Mouse (Mus musculus) heart, postnatal 4 days (tissue): Measurements from ENCODE around the gene Nrbp1. TPM values are rescaled to one million over a fixed set of nuclear protein-coding genes. Genes with fewer than 3 reads are reported as not detected.

Source experiments
- DNase-seq: peaks from one replicate; pipeline ENCODE4 v3.0.0; 2021
- total RNA-seq, 2 experiments: library from RNA; stranded (reverse); gene quantifications; 2 replicates each; pipeline ENCODE4 v1.2.3; 2021

Nrbp1 gene
- total RNA-seq, 2 experiments from 2014 or later = 88.1 to 90.0 TPM

DNA sequence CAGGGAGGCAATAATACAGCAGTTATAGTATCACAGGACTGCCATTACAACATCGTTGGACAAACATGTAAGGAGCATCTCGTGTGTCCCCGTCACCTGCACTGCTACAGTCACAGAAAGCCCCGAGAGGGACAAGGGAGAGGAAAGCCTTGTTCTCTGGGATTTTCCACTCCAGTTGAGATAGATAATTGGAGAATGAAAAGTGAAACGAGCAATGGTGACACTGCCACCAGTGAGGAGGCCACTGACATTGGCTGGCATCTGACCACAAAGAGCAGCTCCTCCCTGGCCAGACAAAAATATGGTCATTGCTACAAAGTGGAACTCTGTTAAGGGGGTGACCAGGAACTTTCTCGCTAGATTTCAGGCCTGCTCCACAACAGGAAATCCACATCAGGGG is 27.0 kb downstream of the Nrbp1 start:
- DNase-seq = no peak

DNA sequence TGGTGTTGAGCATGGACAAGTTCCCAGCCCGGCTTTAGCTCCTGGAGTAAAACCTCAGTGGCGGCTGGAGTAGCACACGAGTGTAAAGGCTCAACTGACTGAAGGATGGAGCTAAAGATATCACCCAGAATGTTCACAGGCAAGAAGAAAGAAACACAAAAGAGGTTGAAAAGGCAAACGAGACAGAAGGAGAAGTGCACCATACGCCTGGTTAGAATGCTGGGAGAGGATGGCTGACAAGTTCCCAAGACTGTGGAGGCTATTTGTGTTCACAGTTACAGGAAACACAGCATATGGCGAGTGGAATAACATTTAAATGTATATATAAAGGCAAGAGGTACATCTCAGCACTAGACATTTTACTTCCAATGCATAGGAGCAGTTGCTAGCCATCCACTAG is 32.4 kb downstream of the Nrbp1 start:
- no peak for DNase-seq

DNA sequence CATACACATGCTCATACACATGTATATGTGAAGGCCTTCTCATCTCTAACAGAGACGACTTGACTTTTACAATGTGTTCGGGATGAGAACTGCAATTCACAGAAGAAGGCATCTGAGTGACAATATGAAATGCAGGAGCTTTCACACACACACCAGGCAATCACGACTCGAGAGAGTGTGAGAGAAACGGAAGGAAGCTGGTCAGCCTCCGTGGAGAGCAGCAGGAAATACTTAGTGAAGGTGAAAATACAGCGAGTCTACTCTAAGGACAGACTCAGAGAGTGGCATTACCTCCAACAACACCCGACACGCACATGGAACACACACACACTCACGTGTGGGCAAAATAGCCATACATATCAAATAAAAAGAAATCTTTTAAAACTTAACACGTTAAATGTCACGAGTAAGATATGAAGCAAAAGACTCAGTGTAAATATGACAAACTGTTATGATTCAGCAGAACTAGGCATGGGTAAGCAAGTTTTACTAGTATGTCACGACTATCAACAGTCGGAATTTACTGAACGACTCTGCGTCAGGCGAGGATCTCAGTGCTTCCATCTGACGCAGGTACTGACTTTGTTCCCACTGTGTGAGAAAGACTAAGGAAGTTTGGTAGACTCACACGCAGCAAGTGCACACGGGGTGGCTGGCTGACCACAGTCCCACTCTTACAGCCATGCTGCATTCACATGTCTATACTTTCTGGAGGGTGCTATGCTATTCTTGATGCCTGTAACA is 38.8 kb downstream of the Nrbp1 start:
- no peak for DNase-seq

DNA sequence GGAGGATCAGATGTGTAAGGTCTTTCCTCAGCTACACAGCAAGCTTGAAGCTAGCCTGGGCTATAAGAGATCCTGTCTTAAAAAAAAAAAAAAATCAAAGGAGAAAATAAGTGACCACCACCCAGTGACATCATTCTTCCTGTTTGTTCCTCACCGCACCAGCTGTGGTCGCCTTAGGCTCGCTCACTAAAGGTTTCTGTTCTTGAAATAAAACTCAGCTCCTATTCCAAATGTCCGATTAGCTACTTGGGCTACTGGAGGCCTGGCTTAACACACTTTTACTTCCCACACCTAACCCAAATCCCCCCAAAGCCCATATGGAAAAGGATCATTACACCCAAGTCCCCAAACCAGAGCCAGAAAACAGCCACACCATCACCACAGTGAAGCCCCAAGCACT is 47.6 kb downstream of the Nrbp1 start:
- no peak for DNase-seq

DNA sequence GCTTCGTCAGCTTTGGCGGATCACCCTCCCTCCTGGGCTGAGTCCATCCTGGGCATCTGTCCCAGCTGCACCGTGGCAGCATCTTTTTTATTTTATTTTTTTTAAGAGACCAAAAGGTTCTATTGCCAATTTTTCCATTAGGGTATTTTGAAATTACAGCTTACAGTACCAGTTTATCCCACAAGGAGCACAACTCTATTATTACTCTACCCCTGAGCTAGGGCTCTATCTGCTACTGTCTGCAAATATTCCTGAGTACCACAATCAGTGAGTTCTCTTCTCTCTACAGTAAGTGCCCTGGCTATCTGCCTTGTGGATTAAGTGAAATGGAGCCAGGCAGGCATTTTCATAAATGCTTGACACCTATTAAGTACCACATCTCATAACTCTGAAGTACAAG is 48.0 kb downstream of the Nrbp1 start:
- no peak for DNase-seq

DNA sequence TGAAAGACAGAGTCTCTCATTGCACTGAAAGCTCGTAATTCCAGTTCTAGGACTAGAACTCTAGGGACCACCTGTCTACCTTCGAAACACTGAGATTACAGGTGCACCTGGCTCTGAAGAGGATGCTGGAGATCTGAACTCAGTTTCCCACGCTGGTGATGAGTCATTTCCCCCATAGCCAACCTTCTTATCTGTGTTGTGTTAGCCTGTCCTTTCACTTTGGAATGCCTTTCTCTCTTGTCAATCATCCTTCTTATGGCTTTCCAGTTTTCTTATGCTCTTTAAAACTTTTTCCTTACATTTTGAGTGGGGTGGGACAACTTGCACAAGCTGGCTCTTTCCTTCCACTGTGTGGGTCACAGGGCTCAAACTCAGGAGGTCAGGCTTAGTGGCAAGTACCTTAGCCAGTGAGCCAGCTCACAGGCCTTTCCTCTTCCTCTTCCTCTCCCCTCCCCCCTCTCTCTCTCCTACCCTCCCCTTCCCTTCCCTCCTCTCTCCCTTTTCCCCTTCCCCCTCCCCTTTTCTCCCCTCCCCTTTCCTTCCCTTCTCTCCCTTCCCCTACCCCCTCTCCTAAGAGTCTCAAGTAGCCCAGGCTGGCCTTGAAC is 49.1 kb downstream of the Nrbp1 start:
- DNase-seq = no peak

DNA sequence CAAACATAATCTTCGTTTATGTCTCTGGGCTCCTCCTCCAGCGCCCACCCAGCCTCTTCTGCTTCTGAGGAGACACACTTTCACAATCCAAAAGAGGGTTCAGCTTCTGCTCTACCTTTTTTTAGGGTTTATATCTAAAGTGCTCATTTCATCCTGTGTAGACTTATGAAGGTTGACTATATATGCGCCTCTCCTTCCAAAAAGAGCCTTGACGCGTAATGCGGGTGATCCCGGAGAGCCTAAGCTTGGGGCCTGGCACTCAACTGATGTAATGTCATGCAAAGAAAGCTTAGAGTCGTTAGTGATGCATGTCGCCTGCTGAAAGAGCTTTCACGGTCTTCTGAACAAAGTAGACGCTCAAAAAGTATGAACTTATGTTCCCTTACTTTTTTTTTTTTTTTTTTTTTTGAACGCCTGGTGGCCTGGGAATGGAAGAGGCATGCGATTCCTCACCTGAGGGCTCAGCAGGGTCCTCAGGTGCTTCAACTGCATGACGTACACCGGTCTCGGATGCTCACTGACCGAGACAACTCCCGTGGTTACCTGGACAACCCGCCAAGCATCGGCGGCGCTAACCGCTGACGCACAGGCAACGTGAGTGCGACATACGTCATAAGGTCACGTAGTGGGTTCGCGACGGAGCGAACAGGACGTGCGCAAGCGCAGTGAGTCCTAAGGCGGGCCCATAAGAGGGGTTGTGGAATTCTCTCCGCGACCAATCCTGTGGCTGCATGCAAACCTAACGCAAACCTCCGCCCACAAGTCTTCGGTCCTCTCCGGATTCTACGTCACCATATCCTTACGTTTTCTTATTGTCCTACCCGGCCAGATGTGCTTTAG is 50.1 kb downstream of the Nrbp1 start, which contains the start of gene Ift172:
TSS of gene Ift172 (minus strand) at position 596 of the 840 bp plus-strand sequence.
- DNase-seq = peak; percentile 97

DNA sequence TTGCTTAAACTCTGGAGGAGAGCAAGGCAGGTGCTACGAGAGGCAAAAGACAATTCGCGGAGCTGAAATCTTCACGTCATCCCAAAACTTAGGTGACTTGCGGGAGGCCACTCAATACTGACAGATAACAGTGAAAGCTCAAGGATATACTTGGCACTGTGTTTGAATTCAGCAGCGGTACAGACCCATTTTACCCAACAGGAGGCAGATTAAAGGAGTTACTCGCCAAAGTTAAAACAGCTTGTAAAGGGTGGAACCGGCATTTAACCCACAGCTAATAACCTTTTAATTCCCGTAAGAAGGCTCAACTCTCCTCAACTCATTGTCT is 50.7 kb downstream of the Nrbp1 start:
- DNase-seq = no peak

DNA sequence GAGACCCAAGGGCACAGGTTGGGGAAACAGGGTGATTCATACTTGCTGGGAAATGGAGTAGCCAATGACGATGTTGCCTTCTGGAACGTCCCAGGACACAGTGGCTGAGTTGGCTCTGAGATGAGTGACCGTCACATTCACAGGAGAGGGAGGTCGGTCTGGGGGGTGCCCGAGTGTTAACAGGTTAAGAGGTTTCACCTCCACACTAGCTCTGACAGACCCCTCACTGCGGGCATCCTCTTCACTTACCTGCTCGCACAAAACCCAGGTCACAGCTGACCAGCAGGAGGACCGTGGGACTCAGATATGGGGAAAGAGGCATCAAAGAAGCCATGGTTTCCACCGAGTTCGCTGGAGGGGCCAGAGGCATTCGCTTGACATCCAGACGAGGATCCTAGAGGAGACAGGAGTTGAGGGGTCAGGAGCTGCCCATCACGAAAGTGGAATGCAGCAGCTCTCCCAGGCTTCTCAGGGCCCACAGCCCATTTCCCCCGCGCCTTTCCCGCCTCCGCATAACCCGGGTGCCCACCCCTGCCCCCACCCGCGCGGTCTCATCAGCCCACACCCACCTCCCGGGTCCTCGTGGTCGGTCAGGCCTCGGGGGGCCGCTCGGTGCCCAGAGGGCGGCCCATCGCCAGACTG is 54.4 kb downstream of the Nrbp1 start:
- DNase-seq = peak; percentile 10

DNA sequence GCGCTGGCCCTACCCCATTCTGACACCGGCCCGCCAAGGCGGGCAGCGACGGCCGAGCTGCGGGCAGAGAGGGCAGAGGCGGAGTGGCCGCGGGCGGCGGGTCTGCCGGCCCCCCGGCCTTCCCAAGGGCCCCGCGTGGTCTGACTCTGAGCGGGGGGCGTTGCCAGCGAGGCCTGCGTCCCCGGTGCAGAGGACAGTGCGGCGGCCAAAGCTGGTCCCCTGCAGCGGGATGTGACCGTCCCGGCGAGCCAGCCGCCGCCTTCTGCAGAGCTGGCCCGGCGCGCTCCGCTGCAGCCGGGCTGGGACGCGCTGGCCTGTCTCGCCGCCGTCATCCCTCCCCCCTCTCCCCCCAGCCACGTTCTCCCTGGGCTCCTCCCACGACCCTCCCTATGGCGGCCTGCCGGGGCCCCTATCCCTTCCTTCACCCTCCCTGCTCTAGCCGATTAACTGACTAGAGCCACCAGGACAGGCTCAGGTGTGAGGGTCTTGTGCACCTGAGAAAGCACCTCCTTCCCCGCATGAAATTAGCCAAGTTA is 55.0 kb downstream of the Nrbp1 start, which contains the start of gene Fndc4:
TSS of gene Fndc4 (minus strand) at position 475 of the 536 bp plus-strand sequence.
- DNase-seq = peak; percentile 43

DNA sequence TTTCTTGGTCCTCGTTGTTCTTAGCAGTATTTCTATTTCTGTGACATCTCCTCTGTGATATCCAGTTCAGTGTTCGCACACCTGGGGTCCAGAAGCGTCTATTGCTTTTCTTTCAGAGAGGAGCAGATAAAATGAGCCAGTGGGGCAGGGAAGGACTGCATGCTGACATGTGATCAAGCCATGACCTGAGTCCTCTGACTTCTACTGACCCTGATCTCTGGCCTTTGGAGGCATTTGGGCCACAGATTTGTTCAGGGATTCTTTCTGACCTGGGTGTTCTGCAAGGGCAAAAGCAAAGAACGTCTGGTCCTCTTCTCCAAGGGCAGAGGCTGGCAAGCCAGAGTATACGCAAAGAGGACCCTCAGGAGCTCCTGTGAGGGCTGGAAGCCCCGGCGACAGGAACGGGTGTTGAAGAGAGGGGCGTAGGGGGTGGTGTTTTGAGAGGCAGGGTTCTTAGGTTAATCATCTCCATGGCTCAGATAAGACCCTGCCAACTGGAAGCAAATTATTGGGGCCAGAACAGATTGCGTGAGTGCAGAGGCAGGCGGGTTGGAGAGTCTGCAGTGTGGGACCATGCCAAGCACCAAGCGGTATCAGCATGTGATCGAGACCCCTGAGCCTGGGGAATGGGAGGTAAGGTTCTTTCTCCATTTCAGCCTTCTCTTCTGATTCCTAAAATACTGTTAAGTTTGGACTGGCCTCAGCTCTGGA is 56.5 kb downstream of the Nrbp1 start, which contains the start of gene Gckr:
TSS of gene Gckr (plus strand) at position 397 of the 711 bp plus-strand sequence.
- DNase-seq = no peak

DNA sequence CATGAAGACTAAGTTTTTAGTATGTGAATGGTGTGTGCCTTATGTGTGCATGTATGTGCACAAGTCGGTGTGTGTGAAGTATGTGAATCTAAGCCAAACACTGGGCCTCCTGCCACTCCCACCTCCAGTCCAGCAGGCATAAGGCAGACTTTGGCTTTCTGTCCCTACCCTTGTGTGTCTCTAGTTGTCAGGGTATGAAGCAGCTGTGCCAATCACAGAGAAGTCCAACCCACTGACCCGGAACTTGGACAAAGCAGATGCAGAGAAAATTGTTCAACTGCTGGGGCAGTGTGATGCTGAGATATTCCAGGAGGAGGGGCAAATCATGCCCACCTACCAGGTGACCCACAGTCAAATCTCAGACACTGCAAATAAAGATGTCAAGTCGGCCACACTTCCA is 57.3 kb downstream of the Nrbp1 start:
- no peak for DNase-seq

DNA sequence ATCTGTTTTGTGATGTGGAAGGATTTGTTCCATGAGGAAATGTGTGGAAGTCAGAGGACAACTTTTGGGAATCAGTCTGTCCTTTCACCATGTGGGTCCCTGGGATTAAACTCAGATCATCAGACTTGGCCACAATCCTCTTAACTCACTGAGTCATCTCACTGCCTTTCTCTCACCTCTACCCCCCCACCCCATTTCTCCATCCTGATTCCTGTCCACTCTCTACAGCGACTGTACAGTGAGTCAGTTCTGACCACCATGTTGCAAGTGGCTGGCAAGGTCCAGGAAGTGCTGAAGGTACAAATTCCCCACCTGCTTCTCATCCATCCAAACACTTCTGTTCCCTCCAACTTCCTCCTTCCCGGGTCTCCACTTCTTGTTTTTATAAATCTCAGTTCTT is 57.8 kb downstream of the Nrbp1 start:
- DNase-seq = no peak

Other genes with a start within 250 kb of the Nrbp1 start
- gene Atraid, start 192.6 kb upstream of the Nrbp1 start, total RNA-seq = 10 to 100 TPM; 46.0 to 53.7 TPM
- gene Slc5a6, start 191.9 kb upstream of the Nrbp1 start, total RNA-seq = 1 to 10 TPM; 7.0 to 7.2 TPM
- 10 to 100 TPM; 33.5 to 40.7 TPM for gene Cad, start 186.1 kb upstream of the Nrbp1 start, total RNA-seq
- gene Dnajc5g, start 134.6 kb upstream of the Nrbp1 start, total RNA-seq = not detected
- gene Slc30a3, start 132.6 kb upstream of the Nrbp1 start, total RNA-seq = under 1 TPM in 1 of 2 experiments, not detected in 1; 0.24 TPM
- 10 to 100 TPM; 33.4 to 35.6 TPM for gene Trim54, start 124.2 kb upstream of the Nrbp1 start, total RNA-seq
- gene Ucn, start 102.0 kb upstream of the Nrbp1 start, total RNA-seq = not detected
- 10 to 100 TPM; 50.1 to 50.8 TPM for gene Mpv17, start 86.6 kb upstream of the Nrbp1 start, total RNA-seq
- gene Gm29609, start 61.0 kb upstream of the Nrbp1 start, total RNA-seq = 1 to 10 TPM in 1 of 2 experiments, under 1 TPM in 1; 0.86 to 1.1 TPM
- gene Gtf3c2, start 60.7 kb upstream of the Nrbp1 start, total RNA-seq = 10 to 100 TPM; 47.3 to 55.7 TPM
- 10 to 100 TPM; 88.3 to 88.7 TPM for gene Snx17, start 47.6 kb upstream of the Nrbp1 start, total RNA-seq
- 10 to 100 TPM; 38.6 to 39.4 TPM for gene Eif2b4, start 47.4 kb upstream of the Nrbp1 start, total RNA-seq
- 10 to 100 TPM; 13.7 to 14.4 TPM for gene Zfp513, start 38.6 kb upstream of the Nrbp1 start, total RNA-seq
- gene Ppm1g, start 20.2 kb upstream of the Nrbp1 start, total RNA-seq = 10 to 100 TPM; 94.7 to 97.0 TPM
- gene Gm9970, start 368 bp downstream of the Nrbp1 start, total RNA-seq = not detected
- 1 to 10 TPM; 2.4 to 3.1 TPM for gene Krtcap3, start 10.8 kb downstream of the Nrbp1 start, total RNA-seq
- gene Ift172, start 50.3 kb downstream of the Nrbp1 start, total RNA-seq = 10 to 100 TPM; 27.1 to 38.4 TPM
- gene Fndc4, start 55.2 kb downstream of the Nrbp1 start, total RNA-seq = 1 to 10 TPM; 6.6 to 7.8 TPM
- not detected for gene Gckr, start 56.6 kb downstream of the Nrbp1 start, total RNA-seq
- 10 to 100 TPM; 22.6 to 26.9 TPM for gene Zfp512, start 211.6 kb downstream of the Nrbp1 start, total RNA-seq
- under 1 TPM; 0.38 to 0.55 TPM for gene 4930548H24Rik, start 244.9 kb downstream of the Nrbp1 start, total RNA-seq